Mouse (Mus musculus) liver, adult 2 months (tissue): ENCODE data around the gene Ptk7.

Experiments
- CTCF ChIP-seq: fragments of 200-500 bp; IDR thresholded peaks from 2 replicates; pipeline ENCODE4 v1.5.1; 2011; ENCODE audit warnings: low read depth, low read length, control low read depth
- POLR2A ChIP-seq: fragments of 200-500 bp; IDR thresholded peaks from 2 replicates; pipeline ENCODE4 v1.6.1; 2011; ENCODE audit warnings: low read length, control low read depth; ENCODE audit not compliant: insufficient read depth; ENCODE audit errors: extremely low read depth

- TF ChIP-seq CTCF (no peak), POLR2A (no peak)
These were observed 54.8 kb downstream of the Ptk7 start for GRCm38 (mm10) chr17:46574535-46574934.
